Mouse (Mus musculus) large intestine, adult 2 months (tissue): ENCODE measurements around the gene Ptprq. TPM values are rescaled to one million over a fixed set of nuclear protein-coding genes. Genes with fewer than 3 reads are reported as not detected.

ENCODE experiments used
- DNase-seq: peaks from one replicate; pipeline ENCODE4 v3.0.0-alpha.2; 2012; ENCODE audit warnings: low read depth, low spot score
- WGBS: fragments of 180-500 bp; shearing (Covaris S2); methylation state at CpG from one replicate; pipeline ENCODE4 v1.1.7; 2018; 5-methylcytosine and 5-hydroxymethylcytosine counted together
- polyA plus RNA-seq: library from polyadenylated mRNA; depleted of rRNA; stranded (reverse); fragments of >200 nt; gene quantifications from 2 replicates; pipeline ENCODE4 v1.2.3, GENCODE M21; 2012; rRNA removed

The Ptprq gene
- polyA plus RNA-seq = 0.01 TPM in 1 of 2 replicates, not detected in the other

DNA sequence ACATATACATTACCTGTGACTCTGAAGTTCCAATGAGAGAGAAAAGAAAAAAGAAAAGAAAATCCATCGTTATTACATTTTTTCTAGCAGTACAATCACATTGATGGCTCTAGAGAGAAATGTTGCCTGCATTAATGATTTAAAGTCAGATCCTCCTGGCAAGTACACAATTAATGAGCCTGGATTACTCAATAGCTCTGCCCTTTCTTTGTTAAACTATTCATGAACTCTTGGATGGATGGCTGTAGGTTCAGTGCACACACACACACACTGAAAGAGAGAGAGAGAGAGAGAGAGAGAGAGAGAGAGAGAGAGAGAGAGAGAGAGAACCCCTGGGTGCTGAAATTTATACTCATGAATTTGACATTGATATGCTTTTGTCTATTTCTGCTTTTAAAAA is at the start of gene Ptprq:
TSS of gene Ptprq (minus strand) at position 246 of the 400 bp plus-strand sequence.
- 76% methylated on average over 1 of the region's 1 CpGs for WGBS
- no peak for DNase-seq

DNA sequence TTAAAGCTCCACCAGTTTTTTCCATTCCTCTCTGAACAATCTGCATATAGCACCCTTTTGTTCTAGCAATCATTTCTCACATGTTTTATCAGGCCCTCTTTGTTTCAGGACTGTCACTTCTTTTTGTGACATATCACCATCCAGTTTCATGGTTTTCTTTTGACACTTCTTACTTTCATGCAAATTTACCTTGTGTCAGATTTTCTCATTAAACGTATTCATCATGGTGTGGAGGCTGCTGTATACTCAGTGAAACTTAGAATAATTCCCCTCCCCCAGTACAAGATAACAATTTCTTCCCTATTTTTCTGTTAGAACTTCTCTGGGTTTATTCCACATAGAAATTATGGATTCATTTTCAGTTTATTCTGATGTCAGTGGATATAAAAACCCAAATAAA is 39.8 kb upstream of the Ptprq start:
- WGBS = 67% methylated on average over 1 of the region's 1 CpGs
- no peak for DNase-seq

DNA sequence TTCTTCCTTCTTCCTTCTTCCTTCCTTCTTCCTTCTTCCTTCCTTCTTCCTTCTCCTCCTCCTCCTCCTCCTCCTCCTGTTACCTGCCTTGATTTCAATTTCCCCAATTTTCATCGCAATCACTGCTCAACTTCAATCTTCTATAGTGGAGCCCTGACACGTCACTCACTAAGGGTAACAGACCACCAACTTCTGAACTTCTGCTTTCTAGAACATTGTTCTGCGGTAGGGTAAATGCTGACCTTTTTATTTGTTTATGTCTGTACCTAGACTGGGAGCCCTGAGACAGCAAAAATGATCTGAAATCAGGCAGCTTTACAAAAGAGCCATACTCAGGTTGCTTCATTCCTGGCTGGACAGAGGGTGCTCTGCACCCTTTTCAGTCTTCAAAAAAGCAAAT is 33.6 kb upstream of the Ptprq start:
- WGBS = 77% methylated on average over 3 of the region's 3 CpGs
- no peak for DNase-seq

DNA sequence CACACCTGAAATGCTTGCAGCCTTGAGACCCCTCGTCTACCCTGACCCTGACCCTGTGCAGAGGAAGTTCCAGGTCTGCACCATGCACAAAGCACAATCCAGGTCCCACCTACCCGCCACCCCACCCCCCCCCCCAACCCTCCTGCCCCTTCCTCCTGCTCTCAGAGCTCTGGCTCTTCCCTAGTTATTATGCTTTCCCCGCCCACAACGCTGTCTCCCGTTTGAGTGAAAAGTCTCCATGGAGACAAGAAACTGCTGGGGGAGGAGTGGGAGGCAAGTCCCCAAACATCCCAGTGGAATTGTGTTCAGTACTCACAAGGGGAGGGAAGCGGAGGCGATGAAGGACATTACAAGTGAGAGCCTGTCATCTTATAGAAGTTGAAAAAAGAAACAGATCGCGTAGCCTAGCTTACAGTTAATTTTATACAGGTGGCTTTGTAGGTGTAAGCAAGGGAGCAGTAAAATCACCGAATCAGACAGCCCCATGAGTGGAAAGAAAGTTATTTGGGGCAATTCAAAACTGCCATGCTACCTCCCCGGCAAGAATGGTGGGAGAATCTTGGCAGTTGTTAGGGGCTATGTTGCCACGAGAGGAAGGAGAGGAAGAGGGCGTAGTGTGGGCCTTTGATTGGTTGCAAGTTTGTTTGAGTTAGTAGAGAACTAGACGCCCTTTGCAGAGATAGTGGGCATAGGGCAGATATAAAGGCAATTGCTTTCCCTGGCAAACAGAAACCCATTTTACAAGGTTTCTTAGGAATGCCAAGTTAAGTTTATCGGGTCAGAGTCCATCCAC is 32.7 kb upstream of the Ptprq start:
- WGBS = 10% methylated on average over 15 of the region's 15 CpGs
- DNase-seq = peak; percentile 76

DNA sequence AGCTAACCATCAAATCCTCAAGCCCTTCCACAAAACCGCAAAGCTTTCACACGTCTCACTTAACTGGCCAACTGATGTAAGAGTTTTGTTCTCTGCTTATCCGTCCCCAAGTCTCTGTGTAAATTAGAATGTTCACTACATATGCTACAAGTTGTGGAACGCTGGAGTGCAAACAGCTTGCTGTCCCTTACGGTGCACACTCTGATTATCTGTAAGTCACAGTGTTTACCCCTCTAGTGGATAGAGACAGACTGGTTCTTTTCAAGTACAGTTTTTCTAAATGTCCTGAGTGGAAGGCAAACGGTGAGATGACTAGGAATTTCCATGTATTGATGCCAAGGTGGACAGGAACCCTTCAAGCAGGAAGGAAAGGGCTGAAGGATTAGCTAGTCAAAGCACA is 32.1 kb upstream of the Ptprq start:
- WGBS = 9% methylated on average over 6 of the region's 6 CpGs
- no peak for DNase-seq

DNA sequence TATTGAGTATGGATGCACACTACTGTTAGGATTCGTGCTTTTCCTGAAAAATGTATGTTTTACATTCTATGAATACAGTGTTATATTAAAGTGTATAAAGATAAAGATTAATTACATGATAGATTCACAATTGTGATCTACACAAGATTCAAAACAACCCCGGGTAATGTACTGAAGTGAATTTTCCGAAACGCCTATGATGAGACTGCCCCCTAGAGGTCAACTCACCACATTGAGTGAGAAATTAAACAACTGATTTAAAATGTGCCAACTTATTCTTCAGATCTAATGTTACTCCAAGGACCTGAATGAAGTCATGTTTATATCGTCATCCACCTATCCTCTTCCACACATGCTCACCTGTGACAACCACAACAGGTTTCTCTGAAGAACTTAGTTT is 27.7 kb upstream of the Ptprq start:
- 15% methylated on average over 5 of the region's 5 CpGs for WGBS
- no peak for DNase-seq

DNA sequence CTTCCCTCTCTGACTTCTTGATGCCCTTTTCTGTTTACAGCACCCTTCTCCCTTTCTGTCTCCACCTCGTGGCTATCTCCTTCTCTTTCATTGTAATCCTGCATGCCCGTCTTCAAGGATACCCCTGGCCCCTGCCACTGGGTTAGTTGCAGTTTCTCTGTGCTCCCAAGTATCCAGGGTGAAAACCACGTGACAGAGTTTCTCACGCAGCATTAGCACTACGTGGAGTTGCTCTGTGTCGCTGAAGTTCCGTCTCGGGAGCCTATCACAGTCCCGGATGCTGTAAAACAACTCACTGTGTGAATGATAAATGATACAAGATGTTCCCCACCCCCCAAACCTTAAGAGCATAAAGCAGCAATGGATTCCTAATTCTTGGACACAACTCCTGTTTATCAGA is 26.9 kb upstream of the Ptprq start:
- no peak for DNase-seq
- 15% methylated on average over 9 of the region's 9 CpGs for WGBS

DNA sequence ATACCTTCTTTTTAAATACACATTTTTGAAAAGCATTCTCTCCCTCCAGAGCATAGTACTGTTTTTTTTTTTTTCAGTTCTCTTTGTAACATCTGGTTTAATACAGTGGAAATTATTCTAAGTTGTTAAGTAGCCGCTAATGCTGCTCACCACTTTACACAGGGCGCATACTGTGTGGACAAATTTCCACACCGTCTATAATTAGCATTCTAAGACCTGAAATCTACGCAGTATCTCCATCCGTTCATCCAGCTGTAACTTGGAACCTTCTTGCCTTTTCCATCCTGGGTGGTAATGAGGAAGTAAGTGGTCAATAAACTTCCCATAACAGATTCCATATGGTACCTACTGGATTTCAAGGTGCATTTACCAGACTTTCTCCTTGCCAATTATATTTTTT is 20.0 kb upstream of the Ptprq start:
- WGBS = 62% methylated on average over 5 of the region's 5 CpGs
- no peak for DNase-seq

DNA sequence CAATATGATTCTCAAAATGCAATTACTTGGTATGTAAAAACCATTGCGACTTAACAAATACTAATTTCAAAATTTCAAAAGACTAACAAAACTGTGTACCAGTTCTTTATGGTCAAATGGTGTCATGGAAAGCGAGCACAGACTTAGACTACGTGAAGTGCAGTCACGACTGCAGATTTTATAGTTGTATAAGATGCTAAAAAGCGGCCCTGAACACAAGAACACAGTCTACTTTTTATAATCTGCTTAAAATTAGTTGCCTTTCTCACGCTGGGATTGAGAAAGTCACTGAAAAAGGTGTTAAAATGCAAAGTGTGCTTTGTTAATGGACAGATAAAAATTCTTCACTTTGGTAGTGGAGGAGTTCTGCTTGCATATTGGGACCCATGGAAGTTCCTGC is 17.9 kb upstream of the Ptprq start:
- WGBS = 83% methylated on average over 6 of the region's 6 CpGs
- DNase-seq = no peak

DNA sequence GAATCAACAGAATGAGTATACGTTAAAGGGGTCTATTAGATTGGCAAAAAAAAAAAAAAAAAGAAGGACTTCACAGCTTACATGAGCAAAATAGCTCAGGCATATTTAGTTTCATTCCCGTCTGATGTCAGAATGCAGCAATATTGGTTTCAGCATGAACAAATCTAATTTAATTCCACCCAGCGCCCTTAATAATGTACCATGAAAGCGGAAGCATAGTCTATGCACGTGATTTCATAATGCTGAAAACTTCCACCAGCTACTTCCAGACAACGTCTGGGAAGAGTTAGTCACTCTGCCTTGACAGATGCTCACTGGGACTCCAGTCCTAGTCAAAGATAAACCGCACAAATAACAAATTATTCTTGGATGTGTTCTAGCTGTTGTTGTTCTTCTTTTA is 15.6 kb upstream of the Ptprq start:
- WGBS = 83% methylated on average over 7 of the region's 7 CpGs

DNA sequence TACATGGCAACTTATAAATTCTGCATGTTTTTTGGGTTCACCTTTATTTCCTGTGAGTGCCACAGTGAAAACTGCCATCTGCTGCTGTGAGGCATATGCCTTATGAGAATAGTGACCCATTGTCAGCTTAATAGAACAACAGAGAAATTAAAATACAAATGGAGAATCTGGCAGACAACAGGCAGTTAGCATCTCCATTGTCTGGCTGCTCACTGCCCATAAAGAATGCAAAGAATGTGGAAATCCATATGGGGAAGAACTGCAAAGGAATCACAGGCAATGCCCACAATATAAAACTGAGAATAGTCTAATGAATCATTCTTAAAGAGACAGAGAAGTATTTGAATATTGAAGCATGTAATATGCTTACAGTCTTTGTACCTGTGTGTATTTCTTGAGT is 14.5 kb upstream of the Ptprq start:
- DNase-seq = no peak

More for the DNA sequence above, 15.6 kb upstream of the Ptprq start:
- no peak for DNase-seq

DNA sequence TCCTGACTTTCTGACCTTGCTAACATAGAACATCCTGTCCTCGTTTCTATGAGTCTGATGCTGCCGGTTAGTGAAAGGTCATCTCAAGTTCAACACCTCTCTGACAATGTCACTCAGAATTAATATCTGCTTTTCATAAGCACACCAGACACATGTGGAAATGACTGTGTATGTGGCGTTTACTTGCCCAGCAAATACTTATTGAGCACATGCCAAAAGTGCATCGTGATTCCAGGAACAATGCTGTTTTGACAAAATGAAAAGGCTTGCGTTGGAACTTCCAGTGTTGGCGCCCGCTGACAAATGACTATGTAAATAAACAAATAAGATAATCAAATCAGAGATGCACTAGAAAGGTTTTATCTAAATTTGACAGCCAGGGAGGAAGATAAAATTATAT is 5.8 kb upstream of the Ptprq start:
- DNase-seq = no peak
- WGBS = 61% methylated on average over 7 of the region's 7 CpGs

DNA sequence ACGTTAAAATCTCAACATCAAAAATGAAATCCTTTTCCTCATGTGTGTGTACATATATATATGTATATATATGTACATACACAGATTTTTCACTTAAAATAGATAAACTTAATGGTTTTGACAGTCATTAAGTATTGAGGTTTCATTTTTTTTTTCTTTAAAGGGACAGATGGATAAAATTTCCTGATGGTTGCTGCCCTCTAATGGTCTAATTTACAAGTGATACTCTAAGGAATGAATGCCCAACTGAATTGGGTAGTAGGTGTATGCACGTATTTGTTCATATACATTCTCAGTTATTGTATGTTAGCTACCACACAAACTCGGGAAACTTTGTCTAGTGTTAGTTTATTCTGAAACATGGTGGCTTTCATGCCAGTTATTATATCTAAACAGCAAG is 15.4 kb downstream of the Ptprq start:
- WGBS = 34% methylated on average over 3 of the region's 3 CpGs
- no peak for DNase-seq

DNA sequence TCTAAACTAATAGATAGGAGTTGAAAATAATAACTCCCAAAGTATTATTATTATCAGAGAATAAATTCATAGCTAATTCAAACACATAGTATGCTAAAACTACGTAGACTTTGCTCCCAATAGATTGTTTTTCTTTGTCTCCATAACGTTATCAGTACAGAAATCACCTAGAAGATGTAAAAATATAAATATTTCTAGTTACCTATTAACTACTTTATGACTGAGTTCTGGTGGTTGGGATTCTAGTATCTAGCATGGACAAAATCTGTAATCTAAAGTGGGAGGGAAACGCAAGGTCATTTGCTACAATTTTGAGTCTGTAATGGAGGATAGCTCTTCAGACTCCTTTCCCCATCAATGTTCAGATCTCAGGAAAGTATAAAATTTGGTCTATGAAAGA is 18.9 kb downstream of the Ptprq start:
- no peak for DNase-seq
- 50% methylated on average over 3 of the region's 3 CpGs for WGBS

DNA sequence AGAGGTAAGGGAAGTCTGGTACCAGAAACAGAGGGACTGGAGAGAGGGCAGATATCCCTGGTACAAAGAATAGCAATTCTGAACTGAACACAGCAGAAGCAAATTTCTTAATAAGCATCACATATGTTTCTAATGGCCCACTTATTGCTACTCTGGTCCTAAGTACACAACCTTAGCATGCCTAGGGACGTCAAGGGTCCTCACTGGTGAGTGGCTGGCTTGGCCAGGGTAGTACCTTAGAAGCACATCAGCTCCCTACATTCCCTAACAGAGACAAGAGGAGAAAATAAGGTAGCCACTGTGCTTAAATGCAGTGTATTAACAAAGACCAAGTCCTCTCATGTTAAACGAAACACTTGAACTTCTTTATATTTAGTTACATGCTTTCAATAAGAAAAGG is 21.1 kb downstream of the Ptprq start:
- WGBS = 77% methylated on average over 2 of the region's 2 CpGs
- no peak for DNase-seq

DNA sequence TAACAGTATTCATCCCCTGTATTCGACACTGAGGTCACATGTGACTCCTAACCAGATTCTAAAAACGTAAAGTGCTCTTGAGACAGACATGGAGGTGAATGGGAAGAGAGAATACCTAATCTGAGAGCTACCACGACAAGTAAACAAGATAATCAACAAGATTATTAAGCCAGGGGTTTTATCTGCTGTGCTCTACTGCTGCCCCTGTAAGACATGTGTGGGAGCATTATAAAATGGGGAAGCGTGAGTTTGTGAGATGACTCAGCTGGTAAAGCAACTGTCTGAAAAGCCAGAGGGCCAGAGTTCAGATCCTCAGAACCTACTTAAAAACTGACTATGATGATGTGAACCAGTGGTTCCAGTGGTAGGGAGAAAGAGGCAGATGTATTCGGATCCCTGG is 22.7 kb downstream of the Ptprq start:
- no peak for DNase-seq
- WGBS = 67% methylated on average over 5 of the region's 5 CpGs

DNA sequence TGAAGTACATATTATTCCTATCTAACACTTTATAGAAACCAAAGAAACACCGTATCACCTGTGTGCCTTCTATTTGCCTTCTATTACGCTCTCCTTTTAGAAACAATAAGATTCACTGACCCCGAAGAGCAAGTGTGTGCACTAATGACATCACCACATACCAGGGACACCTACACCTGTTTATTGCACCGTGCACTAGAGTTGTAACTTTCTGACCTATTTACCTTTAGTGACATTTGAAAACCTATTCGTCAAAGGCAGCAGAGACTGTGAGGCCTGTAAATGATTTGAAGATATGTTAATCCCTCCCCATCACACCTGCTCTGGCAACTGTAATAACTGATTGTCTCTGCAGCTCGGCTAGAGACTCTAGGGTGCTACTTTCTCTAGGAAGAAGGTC is 32.5 kb downstream of the Ptprq start:
- 33% methylated on average over 6 of the region's 6 CpGs for WGBS
- no peak for DNase-seq

DNA sequence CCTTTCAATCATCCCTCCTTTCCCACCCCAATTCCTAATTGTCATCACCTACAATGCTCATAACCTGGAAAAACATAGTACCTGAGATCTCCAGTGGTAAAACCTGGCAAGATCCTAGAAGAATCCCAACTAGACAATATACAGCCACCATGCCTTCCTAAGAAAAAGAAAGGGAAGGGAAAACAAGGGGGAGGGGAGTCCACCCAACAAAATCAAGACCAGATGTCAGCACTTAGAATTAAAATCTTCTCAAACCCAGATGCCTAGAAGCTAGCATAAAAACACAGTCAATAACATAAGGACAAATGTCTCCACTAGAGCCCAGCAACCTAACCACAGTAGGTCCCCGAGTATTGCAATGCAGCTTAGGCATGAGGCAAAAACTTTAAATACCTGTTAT is 43.9 kb downstream of the Ptprq start:
- WGBS = 57% methylated on average over 1 of the region's 1 CpGs
- no peak for DNase-seq

DNA sequence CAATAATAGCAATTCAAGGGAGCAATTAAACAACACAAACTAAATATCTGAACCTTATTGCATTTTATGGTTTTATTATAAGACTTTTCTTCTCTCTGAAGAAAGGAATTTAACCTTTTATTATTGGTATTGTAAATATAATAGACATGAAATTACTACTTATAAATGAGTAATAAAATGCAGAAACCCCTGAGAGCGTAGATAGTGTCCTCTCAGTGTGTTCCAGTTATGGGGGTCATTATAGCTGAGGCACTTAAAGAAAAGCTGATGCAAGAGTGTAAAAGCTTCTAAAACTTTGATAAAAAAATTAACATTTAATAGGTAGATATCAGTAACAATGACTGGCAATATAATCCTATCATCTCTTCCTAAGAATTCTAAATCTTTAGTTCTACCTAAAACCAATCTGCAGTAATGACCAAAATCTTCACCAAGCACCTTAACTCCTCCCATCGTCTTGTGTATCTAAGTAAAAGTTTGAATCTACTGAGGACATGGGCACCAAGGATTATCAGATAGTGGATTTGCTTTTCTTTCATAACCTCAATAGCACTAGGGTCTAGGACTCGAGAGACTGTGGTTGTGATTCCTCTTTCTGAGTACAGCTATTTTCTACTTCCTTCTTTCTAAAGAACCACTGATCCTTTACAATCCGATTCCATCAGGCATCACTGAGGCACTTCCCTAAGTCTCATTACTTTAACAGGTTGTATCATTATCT is 51.3 kb downstream of the Ptprq start:
- 44% methylated on average over 4 of the region's 4 CpGs for WGBS
- DNase-seq = no peak

DNA sequence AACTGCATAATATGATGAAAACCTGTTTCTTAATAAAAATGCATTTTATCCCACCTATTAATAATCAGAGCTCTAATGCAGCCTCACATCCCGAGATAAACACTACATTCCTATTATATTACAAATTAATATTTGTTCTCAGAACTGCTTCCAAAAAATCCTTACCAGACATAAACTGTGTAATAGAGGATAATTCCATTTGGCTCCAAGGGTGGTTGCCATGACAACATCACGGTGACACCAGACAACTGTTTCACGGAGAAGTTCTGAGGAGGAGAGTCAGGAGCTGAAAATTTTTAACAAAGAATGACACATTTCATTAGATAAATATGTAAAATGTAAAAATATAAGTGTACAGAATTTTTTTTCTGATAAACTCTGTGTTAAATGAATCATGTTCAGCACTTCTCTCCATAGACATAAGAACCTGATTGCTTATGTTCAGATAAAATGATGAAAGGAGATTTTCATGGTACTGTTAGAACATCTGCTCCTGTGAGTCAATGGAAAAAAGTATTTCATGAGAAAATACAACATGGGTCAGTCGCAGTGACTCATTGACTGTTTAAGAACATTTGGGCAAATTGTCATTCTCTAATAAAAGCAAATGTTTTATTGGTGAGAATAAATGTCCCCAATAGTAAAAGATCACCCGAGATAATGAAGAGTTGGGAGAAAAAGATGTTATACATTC is 57.3 kb downstream of the Ptprq start:
- 57% methylated on average over 5 of the region's 5 CpGs for WGBS

DNA sequence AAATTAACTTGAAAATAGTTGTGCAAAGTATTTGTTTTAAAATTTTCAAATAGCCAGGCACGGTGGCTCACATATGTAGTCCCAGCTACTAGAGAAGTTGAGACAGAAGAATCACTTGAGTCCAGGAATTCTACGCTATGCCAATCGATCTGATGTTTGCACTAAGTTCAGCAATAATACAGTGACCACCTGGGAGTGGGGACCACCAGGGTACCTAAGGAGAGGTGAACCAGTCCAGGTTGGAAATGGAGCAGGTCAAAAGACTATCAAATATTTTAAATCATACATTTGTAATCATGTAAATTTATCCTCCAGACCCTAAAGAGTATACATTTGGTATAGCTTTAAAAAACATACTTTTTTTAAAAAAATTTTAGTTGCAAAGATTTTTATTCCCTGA is 57.9 kb downstream of the Ptprq start:
- no peak for DNase-seq
- WGBS = 75% methylated on average over 3 of the region's 3 CpGs

More for the DNA sequence above, 57.3 kb downstream of the Ptprq start:
- no peak for DNase-seq
